Mouse (Mus musculus) spleen, adult 2 months (tissue): ENCODE data around the gene Zbtb2. TPM values are rescaled to one million over a fixed set of nuclear protein-coding genes. Genes with fewer than 3 reads are reported as not detected.
A peak's percentile ranks its signal among the peaks of the same experiment; 100 is the strongest.

Experiments
- DNase-seq, 2 experiments: peaks; one replicate each; pipeline versions ENCODE4 v3.0.0 to v3.0.0-alpha.2; 2012 to 2021; ENCODE audit warnings: low spot score in 2 of 2, low read depth in 1 of 2
- H3K27ac ChIP-seq: fragments of 200-500 bp; 2 replicates; pipeline ENCODE4 v1.5.1; 2012; ENCODE audit warnings: low read length, inconsistent platforms; ENCODE audit not compliant: insufficient read depth
- H3K27me3 ChIP-seq: fragments of 200-500 bp; 2 replicates; pipeline ENCODE4 v1.6.1; 2012; ENCODE audit warnings: mild to moderate bottlenecking, moderate library complexity, low read length, inconsistent platforms; ENCODE audit not compliant: control insufficient read depth, insufficient read depth
- H3K36me3 ChIP-seq: fragments of 200-500 bp; 2 replicates; pipeline ENCODE4 v1.6.1; 2012; ENCODE audit warnings: mild to moderate bottlenecking, low read length, inconsistent platforms; ENCODE audit not compliant: control insufficient read depth, insufficient read depth
- H3K4me1 ChIP-seq: fragments of 200-500 bp; 2 replicates; pipeline ENCODE4 v1.6.1; 2011; ENCODE audit warnings: inconsistent platforms; ENCODE audit not compliant: control insufficient read depth, insufficient read depth, insufficient read length
- H3K4me3 ChIP-seq: fragments of 200-500 bp; 2 replicates; pipeline ENCODE4 v1.5.1; 2011; ENCODE audit warnings: mild to moderate bottlenecking, inconsistent platforms; ENCODE audit not compliant: insufficient read depth, insufficient read length; ENCODE audit errors: extremely low read depth
- CTCF ChIP-seq: fragments of 200-500 bp; IDR thresholded peaks from 2 replicates; pipeline ENCODE4 v1.5.1; 2011; ENCODE audit warnings: mild to moderate bottlenecking, inconsistent platforms; ENCODE audit not compliant: insufficient read depth, insufficient read length, insufficient replicate concordance; ENCODE audit errors: extremely low read depth
- POLR2A ChIP-seq: fragments of 200-500 bp; IDR thresholded peaks from 2 replicates; pipeline ENCODE4 v1.6.1; 2011; ENCODE audit warnings: low read depth, low read length, inconsistent platforms
- WGBS: fragments of 180-500 bp; shearing (Covaris S2); methylation state at CpG from one replicate; pipeline ENCODE4 v1.1.7; 2018; 5-methylcytosine and 5-hydroxymethylcytosine counted together
- polyA plus RNA-seq: library from polyadenylated mRNA; depleted of rRNA; stranded (reverse); fragments of >200 nt; gene quantifications from 2 replicates; pipeline ENCODE4 v1.2.3, GENCODE M21; 2012

The Zbtb2 gene
- polyA plus RNA-seq, 1 experiment = 10.3 TPM

GRCm38 (mm10) chr10:4395321-4395720, 7.4 kb upstream of the Zbtb2 start:
- peaks cover 2% of the 10 kb centered on the region; the same call in 1 of the 2 replicates for H3K36me3 ChIP-seq
- TF ChIP-seq CTCF (no peak), POLR2A (no peak)
- WGBS = 83% methylated on average over 3 of the region's 3 CpGs

GRCm38 (mm10) chr10:4391851-4392250, 3.9 kb upstream of the Zbtb2 start:
- Histone ChIP-seq H3K4me1 (peaks cover 10% of the 10 kb centered on the region; the same call in 1 of the 2 replicates), H3K36me3 (peaks cover 2% of the 10 kb centered on the region; the same call in 1 of the 2 replicates), H3K27me3 (no peaks in the 10 kb centered on the region), H3K27ac (no peak overlapping the region), H3K4me3 (no peak overlapping the region)
- 34% methylated on average over 6 of the region's 6 CpGs for WGBS
- TF ChIP-seq POLR2A (no peak), CTCF (peak; percentile 49; the same call in 1 of the 2 replicates)
- DNase-seq = peak in 1 of 2 experiments; percentile 36

More at GRCm38 (mm10) chr10:4395321-4395720, 7.4 kb upstream of the Zbtb2 start:
- no peaks in the 10 kb centered on the region for H3K27me3 ChIP-seq
- no peak overlapping the region for H3K4me3 ChIP-seq
- H3K4me1 ChIP-seq = peaks cover 2% of the 10 kb centered on the region; the same call in 1 of the 2 replicates
- DNase-seq = no peak
- no peak overlapping the region for H3K27ac ChIP-seq

- no peak for DNase-seq
- TF ChIP-seq POLR2A = no peak
- no peak for TF ChIP-seq CTCF
- Histone ChIP-seq H3K4me3 (no peak overlapping the region), H3K27me3 (no peaks in the 10 kb centered on the region), H3K4me1 (peaks cover 10% of the 10 kb centered on the region; the same call in 1 of the 2 replicates), H3K36me3 (peaks cover 2% of the 10 kb centered on the region; the same call in 1 of the 2 replicates), H3K27ac (no peak overlapping the region)
- WGBS = 76% methylated on average over 5 of the region's 5 CpGs
Measured at GRCm38 (mm10) chr10:4391076-4391475, 3.2 kb upstream of the Zbtb2 start.

GRCm38 (mm10) chr10:4390550-4390949, 2.6 kb upstream of the Zbtb2 start:
- no peak overlapping the region for H3K4me3 ChIP-seq
- no peak overlapping the region for H3K27ac ChIP-seq
- H3K4me1 ChIP-seq = peaks cover 10% of the 10 kb centered on the region; the same call in 1 of the 2 replicates
- no peak for TF ChIP-seq POLR2A
- TF ChIP-seq CTCF = no peak
- WGBS = 75% methylated on average over 2 of the region's 2 CpGs
- no peaks in the 10 kb centered on the region for H3K36me3 ChIP-seq
- no peaks in the 10 kb centered on the region for H3K27me3 ChIP-seq
- no peak for DNase-seq

- 64% methylated on average over 5 of the region's 5 CpGs for WGBS
- Histone ChIP-seq H3K4me1 (peaks cover 8% of the 10 kb centered on the region; the same call in 1 of the 2 replicates), H3K4me3 (no peak overlapping the region), H3K36me3 (no peaks in the 10 kb centered on the region), H3K27ac (no peak overlapping the region), H3K27me3 (no peaks in the 10 kb centered on the region)
- TF ChIP-seq POLR2A = no peak
- TF ChIP-seq CTCF = no peak
- DNase-seq = no peak
Measured at GRCm38 (mm10) chr10:4389461-4390112, 1.7 kb upstream of the Zbtb2 start.

GRCm38 (mm10) chr10:4389036-4389435, 1.1 kb upstream of the Zbtb2 start:
- 23% methylated on average over 10 of the region's 10 CpGs for WGBS
- no peak for TF ChIP-seq POLR2A
- no peak for TF ChIP-seq CTCF
- no peak for DNase-seq
- H3K4me3 ChIP-seq = no peak overlapping the region
- H3K27me3 ChIP-seq = no peaks in the 10 kb centered on the region
- peaks cover 8% of the 10 kb centered on the region; the same call in 1 of the 2 replicates for H3K4me1 ChIP-seq
- H3K27ac ChIP-seq = no peak overlapping the region
- H3K36me3 ChIP-seq = no peaks in the 10 kb centered on the region

GRCm38 (mm10) chr10:4388384-4388745, 457 bp upstream of the Zbtb2 start:
- TF ChIP-seq CTCF (no peak), POLR2A (no peak)
- no peaks in the 10 kb centered on the region for H3K36me3 ChIP-seq
- 2% methylated on average over 19 of the region's 19 CpGs for WGBS
- peak overlapping the region; percentile 86 for H3K4me3 ChIP-seq
- peak in 1 of 2 experiments; percentile 14 for DNase-seq
- H3K27ac ChIP-seq = peak overlapping the region; percentile 24
- no peaks in the 10 kb centered on the region for H3K27me3 ChIP-seq
- H3K4me1 ChIP-seq = peaks cover 8% of the 10 kb centered on the region; the same call in 1 of the 2 replicates
